Mouse (Mus musculus): ENCODE data around the gene Kctd20.

The Kctd20 gene

GRCm38 (mm10) chr17:28951831-28952799 is at the start of gene Kctd20:
Gene Kctd20 (plus strand): TSS chr17:28951950.
- DNase-seq (ENCODE audit: low spot score) = peak; percentile 94

- peak; percentile 61 for DNase-seq (ENCODE audit: low spot score)
Measured at GRCm38 (mm10) chr17:28904546-28905376, 47.0 kb upstream of the Kctd20 start.

GRCm38 (mm10) chr17:28905377-28905916 is 46.3 kb upstream of the Kctd20 start:
- DNase-seq (ENCODE audit: low spot score) = no peak

- DNase-seq (ENCODE audit: low spot score) = no peak
Measured at GRCm38 (mm10) chr17:28907959-28908358, 43.8 kb upstream of the Kctd20 start.

- peak; percentile 60 for DNase-seq (ENCODE audit: low spot score)
Measured at GRCm38 (mm10) chr17:28909252-28909941, 42.4 kb upstream of the Kctd20 start.

GRCm38 (mm10) chr17:28910139-28910538 is 41.6 kb upstream of the Kctd20 start:
- DNase-seq (ENCODE audit: low spot score) = no peak

GRCm38 (mm10) chr17:28913200-28913599 is 38.5 kb upstream of the Kctd20 start:
- no peak for DNase-seq (ENCODE audit: low spot score)

- no peak for DNase-seq (ENCODE audit: low spot score)
Measured at GRCm38 (mm10) chr17:28913940-28914339, 37.8 kb upstream of the Kctd20 start.

GRCm38 (mm10) chr17:28915060-28915628 is 36.6 kb upstream of the Kctd20 start, which contains the start of gene 4930539E08Rik:
Gene 4930539E08Rik (minus strand): TSS chr17:28915324.
- DNase-seq (ENCODE audit: low spot score) = no peak

GRCm38 (mm10) chr17:28916520-28916919 is 35.2 kb upstream of the Kctd20 start:
- DNase-seq (ENCODE audit: low spot score) = no peak

GRCm38 (mm10) chr17:28921086-28921485 is 30.7 kb upstream of the Kctd20 start:
- DNase-seq (ENCODE audit: low spot score) = peak; percentile 37

GRCm38 (mm10) chr17:28922096-28922495 is 29.7 kb upstream of the Kctd20 start:
- DNase-seq (ENCODE audit: low spot score) = no peak

- DNase-seq (ENCODE audit: low spot score) = no peak
Measured at GRCm38 (mm10) chr17:28924957-28925595, 26.7 kb upstream of the Kctd20 start.

GRCm38 (mm10) chr17:28926380-28926779 is 25.4 kb upstream of the Kctd20 start:
- DNase-seq (ENCODE audit: low spot score) = peak; percentile 73

- no peak for DNase-seq (ENCODE audit: low spot score)
Measured at GRCm38 (mm10) chr17:28926866-28927635, 24.7 kb upstream of the Kctd20 start.

GRCm38 (mm10) chr17:28928004-28928403 is 23.7 kb upstream of the Kctd20 start:
- DNase-seq (ENCODE audit: low spot score) = no peak

GRCm38 (mm10) chr17:28929369-28929768 is 22.4 kb upstream of the Kctd20 start:
- DNase-seq (ENCODE audit: low spot score) = no peak

GRCm38 (mm10) chr17:28930392-28931074 is 21.2 kb upstream of the Kctd20 start:
- peak; percentile 89 for DNase-seq (ENCODE audit: low spot score)

- DNase-seq (ENCODE audit: low spot score) = no peak
Measured at GRCm38 (mm10) chr17:28931436-28932211, 20.1 kb upstream of the Kctd20 start.

Data from ovary, postnatal 36 days (tissue).